Mouse (Mus musculus) ES-E14 (cell line): ENCODE measurements at regions not wholly inside any gene's neighbourhood (a gene's known extent, or its start where the extent isn't known, plus 50 kb on each side); places are given as distances from the start of the nearest gene placed in this dataset.

Experiments
- DNase-seq: peaks from one replicate; pipeline ENCODE4 v3.0.0-alpha.2; 2013; ENCODE audit warnings: low read depth, low spot score
- H3K27ac ChIP-seq: 2 replicates; pipeline ENCODE4 v1.5.1; 2012; ENCODE audit warnings: low read depth, mild to moderate bottlenecking, low read length, moderate library complexity, mixed read lengths; ENCODE audit not compliant: poor library complexity, insufficient read depth, severe bottlenecking
- H3K36me3 ChIP-seq: 2 replicates; pipeline ENCODE4 v1.6.1; 2012; ENCODE audit warnings: mild to moderate bottlenecking, low read length, moderate library complexity, mixed read lengths; ENCODE audit not compliant: control insufficient read depth, poor library complexity, insufficient read depth, severe bottlenecking
- H3K4me1 ChIP-seq, 2 experiments: fragments of 150-350 bp in 1 of 2; sonication (generic) in 1 of 2; 2 replicates each; pipeline ENCODE4 v1.6.1; 2012; ENCODE audit warnings: low read length in 2 of 2, mild to moderate bottlenecking in 1 of 2, mixed read lengths in 1 of 2; ENCODE audit not compliant: control insufficient read depth in 2 of 2, insufficient read depth in 2 of 2, poor library complexity in 1 of 2
- H3K4me3 ChIP-seq, 2 experiments: fragments of 150-350 bp in 1 of 2; sonication (generic) in 1 of 2; 2 replicates each; pipeline ENCODE4 v1.5.1; 2012; ENCODE audit warnings: low read length in 2 of 2, low read depth in 1 of 2, mild to moderate bottlenecking in 1 of 2, mixed read lengths in 1 of 2; ENCODE audit not compliant: insufficient read depth in 1 of 2, poor library complexity in 1 of 2, severe bottlenecking in 1 of 2
- H3K9ac ChIP-seq: 2 replicates; pipeline ENCODE4 v1.6.1; 2012; ENCODE audit warnings: low read depth, mild to moderate bottlenecking, low read length, mixed read lengths; ENCODE audit not compliant: poor library complexity, insufficient read depth, severe bottlenecking
- H3K9me3 ChIP-seq: fragments of 150-350 bp; sonication (generic); 2 replicates; pipeline ENCODE4 v1.6.1; 2012; ENCODE audit warnings: low read depth, mild to moderate bottlenecking, low read length; ENCODE audit not compliant: control insufficient read depth, insufficient read depth
- CHD2 ChIP-seq: IDR thresholded peaks from 2 replicates; pipeline ENCODE4 v1.6.1; 2014; ENCODE audit warnings: mild to moderate bottlenecking, low read depth, low read length, inconsistent platforms
- HCFC1 ChIP-seq: IDR thresholded peaks from 2 replicates; pipeline ENCODE4 v1.6.1; 2012; ENCODE audit warnings: low read length, inconsistent platforms, borderline replicate concordance; ENCODE audit not compliant: insufficient read depth
- MAFK ChIP-seq: IDR thresholded peaks from 2 replicates; pipeline ENCODE4 v1.6.1; 2014; ENCODE audit warnings: mild to moderate bottlenecking, low read depth, low read length, inconsistent platforms; ENCODE audit not compliant: insufficient read depth
- ZC3H11A ChIP-seq: IDR thresholded peaks from 2 replicates; pipeline ENCODE4 v1.6.1; 2012; ENCODE audit warnings: low read depth, mild to moderate bottlenecking, inconsistent platforms, low read length, borderline replicate concordance
- ZNF384 ChIP-seq: IDR thresholded peaks from 2 replicates; pipeline ENCODE4 v1.6.1; 2012; ENCODE audit warnings: low read depth, low read length, inconsistent platforms
- in situ Hi-C, 2 experiments: fragments of 600-800 bp; cut with MboI; formaldehyde crosslinking; loops; one replicate each; pipeline ENCODE4 v1.15.1; 2025; ENCODE audit warnings: low sequenced_read_pairs in 2 of 2, inconsistent platforms in 1 of 2; ENCODE audit not compliant: unreplicated experiment in 2 of 2

- Histone ChIP-seq H3K4me1 (no peaks in the 10 kb centered on the region), H3K27ac (no peak overlapping the region), H3K4me3 (no peak overlapping the region), H3K9me3 (no peaks in the 10 kb centered on the region), H3K9ac (no peak overlapping the region), H3K36me3 (no peaks in the 10 kb centered on the region)
- in situ Hi-C loops = no loop called here
- TF ChIP-seq MAFK = no peak
- no peak for TF ChIP-seq CHD2
- TF ChIP-seq ZNF384 = no peak
- no peak for TF ChIP-seq HCFC1
- TF ChIP-seq ZC3H11A = no peak
- DNase-seq = no peak
Measured at GRCm38 (mm10) chr17:10011728-10012127, 307.9 kb downstream of the Qk start.

DNA sequence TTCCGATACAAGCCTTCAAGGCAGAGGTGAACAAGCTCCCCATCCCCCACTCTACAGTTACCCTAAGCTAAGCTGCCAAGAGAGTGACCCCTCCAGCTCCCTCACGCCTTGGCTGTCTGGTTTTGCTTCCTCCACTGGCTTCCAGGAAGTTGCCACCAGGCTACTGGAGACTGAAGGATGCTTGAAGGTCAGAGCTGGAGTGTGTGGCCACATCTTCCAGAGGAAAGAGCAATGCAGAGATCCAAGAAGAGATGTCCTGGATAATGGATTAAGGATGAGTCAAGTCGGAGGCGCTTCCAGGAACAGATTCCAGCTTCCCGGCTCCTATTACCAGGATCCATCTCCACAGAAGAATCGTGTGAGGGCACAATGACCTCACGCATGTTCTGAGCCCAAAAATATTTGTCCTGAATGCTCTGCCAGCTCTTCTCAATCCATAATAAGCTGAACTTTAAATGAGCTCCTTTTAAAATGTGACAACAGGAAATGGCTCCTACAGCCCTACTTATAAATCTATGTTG, 318.5 kb downstream of the Qk start:
- Histone ChIP-seq H3K9me3 (no peaks in the 10 kb centered on the region), H3K27ac (no peak overlapping the region), H3K9ac (no peak overlapping the region), H3K4me3 (no peak overlapping the region), H3K4me1 (peaks cover 0 to 2% of the 10 kb centered on the region in 2 experiments; a peak in 1 of 4 replicates), H3K36me3 (no peaks in the 10 kb centered on the region)
- TF ChIP-seq MAFK (no peak), ZC3H11A (no peak), ZNF384 (no peak), HCFC1 (no peak), CHD2 (no peak)
- in situ Hi-C loops = no loop called here
- DNase-seq = no peak

- Histone ChIP-seq H3K4me1 (no peaks in the 10 kb centered on the region), H3K4me3 (no peak overlapping the region)
- in situ Hi-C loops = no loop called here
Measured at GRCm38 (mm10) chr17:9995321-9995720, 324.3 kb downstream of the Qk start.

GRCm38 (mm10) chr17:9990744-9991143, 321.2 kb upstream of the Pabpc6 start:
- TF ChIP-seq ZNF384 = no peak
- Histone ChIP-seq H3K27ac (no peak overlapping the region), H3K36me3 (no peaks in the 10 kb centered on the region), H3K9me3 (no peaks in the 10 kb centered on the region), H3K4me1 (no peaks in the 10 kb centered on the region), H3K4me3 (no peak overlapping the region), H3K9ac (no peak overlapping the region)
- DNase-seq = no peak
- in situ Hi-C loops = no loop called here

More at GRCm38 (mm10) chr17:9995321-9995720, 324.3 kb downstream of the Qk start:
- Histone ChIP-seq H3K9ac (no peak overlapping the region), H3K27ac (no peak overlapping the region), H3K36me3 (no peaks in the 10 kb centered on the region), H3K9me3 (no peaks in the 10 kb centered on the region)
- no peak for DNase-seq
- TF ChIP-seq ZC3H11A (no peak), ZNF384 (no peak), MAFK (no peak), HCFC1 (no peak), CHD2 (no peak)

GRCm38 (mm10) chr17:9981273-9981672, 311.8 kb upstream of the Pabpc6 start:
- DNase-seq = no peak
- H3K4me1 ChIP-seq = peaks cover 0 to 4% of the 10 kb centered on the region in 2 experiments; a peak in 2 of 4 replicates
- TF ChIP-seq MAFK (no peak), CHD2 (no peak), ZC3H11A (no peak), ZNF384 (no peak), HCFC1 (no peak)
- no peak overlapping the region for H3K9ac ChIP-seq
- H3K27ac ChIP-seq = no peak overlapping the region
- in situ Hi-C loops = no loop called here
- H3K36me3 ChIP-seq = no peaks in the 10 kb centered on the region
- no peak overlapping the region for H3K4me3 ChIP-seq
- no peaks in the 10 kb centered on the region for H3K9me3 ChIP-seq
